Mouse (Mus musculus): ENCODE measurements around the gene Gm20708. TPM values are rescaled to one million over a fixed set of nuclear protein-coding genes. Genes with fewer than 3 reads are reported as not detected.
"Not testable (repeated sequence)": the region's sequence is repeated elsewhere in the genome, so short reads cannot be mapped to it uniquely, and the experiment has no call there.

Gene Gm20708
- polyA plus RNA-seq, 1 experiment = not detected

GRCm38 (mm10) chr11:117828149-117828887, 18.9 kb downstream of the Gm20708 start:
- DNase-seq (ENCODE audit: low read depth, low spot score) = no peak
- WGBS = 10% methylated on average over 18 of the region's 18 CpGs

- DNase-seq (ENCODE audit: low read depth, low spot score) = no peak
- WGBS = 29% methylated on average over 9 of the region's 9 CpGs
Observed at GRCm38 (mm10) chr11:117828888-117829604, 19.6 kb downstream of the Gm20708 start.

- no peak for DNase-seq (ENCODE audit: low read depth, low spot score)
- WGBS = 17% methylated on average over 2 of the region's 2 CpGs
Observed at GRCm38 (mm10) chr11:117829671-117830215, 20.3 kb downstream of the Gm20708 start.

GRCm38 (mm10) chr11:117830401-117830800, 20.9 kb downstream of the Gm20708 start:
- DNase-seq (ENCODE audit: low read depth, low spot score) = no peak
- 26% methylated on average over 9 of the region's 9 CpGs for WGBS

- WGBS = 19% methylated on average over 28 of the region's 28 CpGs
- DNase-seq (ENCODE audit: low read depth, low spot score) = no peak
Observed at GRCm38 (mm10) chr11:117832086-117832969, 22.9 kb downstream of the Gm20708 start.

- 49% methylated on average over 6 of the region's 6 CpGs for WGBS
- not testable (repeated sequence) for DNase-seq (ENCODE audit: low read depth, low spot score)
Observed at GRCm38 (mm10) chr11:117833509-117833908, 24.0 kb downstream of the Gm20708 start.

- 30% methylated on average over 8 of the region's 8 CpGs for WGBS
- no peak for DNase-seq (ENCODE audit: low read depth, low spot score)
Observed at GRCm38 (mm10) chr11:117834086-117834485, 24.6 kb downstream of the Gm20708 start.

- DNase-seq (ENCODE audit: low read depth, low spot score) = no peak
- 23% methylated on average over 13 of the region's 13 CpGs for WGBS
Observed at GRCm38 (mm10) chr11:117836306-117836705, 26.8 kb downstream of the Gm20708 start.

GRCm38 (mm10) chr11:117838572-117838971, 29.1 kb downstream of the Gm20708 start:
- WGBS = 25% methylated on average over 2 of the region's 2 CpGs
- no peak for DNase-seq (ENCODE audit: low read depth, low spot score)

GRCm38 (mm10) chr11:117839021-117839420, 29.6 kb downstream of the Gm20708 start:
- no peak for DNase-seq (ENCODE audit: low read depth, low spot score)
- WGBS = 80% methylated on average over 1 of the region's 1 CpGs

- 52% methylated on average over 1 of the region's 1 CpGs for WGBS
- no peak for DNase-seq (ENCODE audit: low read depth, low spot score)
Observed at GRCm38 (mm10) chr11:117840910-117841309, 31.4 kb downstream of the Gm20708 start.

- WGBS = 89% methylated on average over 2 of the region's 2 CpGs
- no peak for DNase-seq (ENCODE audit: low read depth, low spot score)
Observed at GRCm38 (mm10) chr11:117843434-117843833, 34.0 kb downstream of the Gm20708 start.

GRCm38 (mm10) chr11:117844997-117845396, 35.5 kb downstream of the Gm20708 start:
- DNase-seq (ENCODE audit: low read depth, low spot score) = no peak
- 81% methylated on average over 2 of the region's 2 CpGs for WGBS

GRCm38 (mm10) chr11:117845651-117846050, 36.2 kb downstream of the Gm20708 start:
- DNase-seq (ENCODE audit: low read depth, low spot score) = no peak
- WGBS = 83% methylated on average over 2 of the region's 2 CpGs

GRCm38 (mm10) chr11:117846640-117847039, 37.2 kb downstream of the Gm20708 start:
- 17% methylated on average over 5 of the region's 5 CpGs for WGBS
- no peak for DNase-seq (ENCODE audit: low read depth, low spot score)

- 33% methylated on average over 7 of the region's 7 CpGs for WGBS
- DNase-seq (ENCODE audit: low read depth, low spot score) = no peak
Observed at GRCm38 (mm10) chr11:117847593-117848215, 38.2 kb downstream of the Gm20708 start.

- DNase-seq (ENCODE audit: low read depth, low spot score) = no peak
- WGBS = 3% methylated on average over 19 of the region's 19 CpGs
Observed at GRCm38 (mm10) chr11:117848271-117848984, 39.0 kb downstream of the Gm20708 start.

GRCm38 (mm10) chr11:117848985-117849671, 39.7 kb downstream of the Gm20708 start, which contains the start of gene Birc5:
Birc5 (plus strand) TSS chr11:117849251.
- DNase-seq (ENCODE audit: low read depth, low spot score) = no peak
- under 1% methylated on average over 51 of the region's 51 CpGs for WGBS
